Comparison of ENCODE assay signal across 8 mouse cellular contexts in genomic region chr2:115855511-115856400, GRCm38 (mm10).
DNase-seq lines count a peak whose midpoint lies in the region; ATAC-seq and TF ChIP-seq lines count a peak whose summit lies in the region.

No protein-coding gene starts in this region.

- DNase-seq in CD4-positive helper T cell, adult 2 months (ENCODE audit: low read depth, low spot score) = peak; percentile 28
- DNase-seq in brain, embryonic 14.5 days (ENCODE audit: low read depth) = peak; percentile 98
- DNase-seq in heart, postnatal 0 days (ENCODE audit: low spot score) = peak; percentile 87
- DNase-seq in kidney, postnatal 36 days = peak; percentile 89 to 94
- peak; percentile 33 for DNase-seq in liver, embryonic 13.5 days
- peak; percentile 91 for DNase-seq in neural tube, embryonic 11.5 days (ENCODE audit: low spot score)
- DNase-seq in telencephalon, adult 2 months (ENCODE audit: low read depth, low spot score) = peak; percentile 71

- H3K4me3 ChIP-seq in forebrain, embryonic 13.5 days = peak overlapping the region; percentile 32
- peak overlapping the region; percentile 50 for H3K4me3 ChIP-seq in heart, postnatal 0 days (ENCODE audit: low read depth, low read length)
- H3K4me3 ChIP-seq in liver, embryonic 13.5 days (replicated peaks) = no peak overlapping the region; the same call in 1 of the 2 replicates
- peak overlapping the region; percentile 26 for H3K4me3 ChIP-seq in neural tube, embryonic 11.5 days (ENCODE audit: low read depth, low read length)

- ATAC-seq in forebrain, embryonic 13.5 days = peak; percentile 76
- ATAC-seq in heart, postnatal 0 days (ENCODE audit: insufficient read depth, low read depth) = peak; percentile 78
- ATAC-seq in liver, embryonic 13.5 days (ENCODE audit: low read depth) = peak; percentile 48; the same call in 1 of the 2 replicates
- peak; percentile 29 for ATAC-seq in neural tube, embryonic 11.5 days (ENCODE audit: insufficient read depth, low FRiP score, low TSS enrichment)

- peak overlapping the region; percentile 70 for H3K9ac ChIP-seq in forebrain, embryonic 13.5 days
- H3K9ac ChIP-seq in heart, postnatal 0 days (replicated peaks; ENCODE audit: low read depth, low read length) = peak overlapping the region; percentile 37; the same call in 1 of the 2 replicates
- no peak overlapping the region for H3K9ac ChIP-seq in liver, embryonic 13.5 days
- 0 out of 2 replicates have a peak overlapping the region, but pooled peaks have one; percentile 9 for H3K9ac ChIP-seq in neural tube, embryonic 11.5 days (ENCODE audit: low read length)

- TF ChIP-seq POLR2A in brain, embryonic 14.5 days (IDR thresholded peaks at IDR 0.05; ENCODE audit: borderline replicate concordance, extremely low read depth, insufficient read depth, insufficient read length, poor library complexity, severe bottlenecking) = no peak

- under 1% methylated on average over 33 of the region's 33 CpGs for WGBS in forebrain, embryonic 13.5 days
- 1% methylated on average over 33 of the region's 33 CpGs for WGBS in heart, postnatal 0 days
- WGBS in liver, embryonic 13.5 days (ENCODE audit: insufficient replicate concordance) = 2% methylated on average over 33 of the region's 33 CpGs
- WGBS in neural tube, embryonic 11.5 days = under 1% methylated on average over 33 of the region's 33 CpGs

- H3K4me2 ChIP-seq in forebrain, embryonic 13.5 days = peak overlapping the region; percentile 71
- peak overlapping the region; percentile 73 for H3K4me2 ChIP-seq in heart, postnatal 0 days (ENCODE audit: low read depth, low read length)
- peak overlapping the region; percentile 38 for H3K4me2 ChIP-seq in liver, embryonic 13.5 days
- peak overlapping the region; percentile 55 for H3K4me2 ChIP-seq in neural tube, embryonic 11.5 days (ENCODE audit: low read depth)

- H3K9me3 ChIP-seq in forebrain, embryonic 13.5 days (replicated peaks) = no peaks in the 10 kb centered on the region
- no peaks in the 10 kb centered on the region for H3K9me3 ChIP-seq in heart, postnatal 0 days (replicated peaks; ENCODE audit: control insufficient read depth, low read length)
- H3K9me3 ChIP-seq in liver, embryonic 13.5 days (replicated peaks) = no peaks in the 10 kb centered on the region
- H3K9me3 ChIP-seq in neural tube, embryonic 11.5 days (ENCODE audit: control insufficient read depth, low read length) = no peaks in the 10 kb centered on the region

- peaks cover 70% of the 10 kb centered on the region for H3K4me1 ChIP-seq in forebrain, embryonic 13.5 days
- H3K4me1 ChIP-seq in heart, postnatal 0 days (ENCODE audit: control insufficient read depth, insufficient read depth) = peaks cover 17% of the 10 kb centered on the region
- peaks cover 7% of the 10 kb centered on the region; the same call in 1 of the 2 replicates for H3K4me1 ChIP-seq in liver, embryonic 13.5 days (replicated peaks)
- peaks cover 36% of the 10 kb centered on the region for H3K4me1 ChIP-seq in neural tube, embryonic 11.5 days (ENCODE audit: control insufficient read depth, insufficient read depth, low read length)

- no peaks in the 10 kb centered on the region for H3K36me3 ChIP-seq in forebrain, embryonic 13.5 days (ENCODE audit: poor library complexity, severe bottlenecking)
- no peaks in the 10 kb centered on the region for H3K36me3 ChIP-seq in heart, postnatal 0 days (replicated peaks; ENCODE audit: control insufficient read depth, insufficient read depth, low read length)
- no peaks in the 10 kb centered on the region for H3K36me3 ChIP-seq in liver, embryonic 13.5 days
- no peaks in the 10 kb centered on the region for H3K36me3 ChIP-seq in neural tube, embryonic 11.5 days (ENCODE audit: control insufficient read depth, insufficient read depth, low read length)

- peaks cover 24% of the 10 kb centered on the region for H3K27me3 ChIP-seq in forebrain, embryonic 13.5 days
- peaks cover 58% of the 10 kb centered on the region for H3K27me3 ChIP-seq in heart, postnatal 0 days (ENCODE audit: control insufficient read depth, insufficient read depth, low read length)
- H3K27me3 ChIP-seq in liver, embryonic 13.5 days = peaks cover 97% of the 10 kb centered on the region
- peaks cover 11% of the 10 kb centered on the region; the same call in 1 of the 2 replicates for H3K27me3 ChIP-seq in neural tube, embryonic 11.5 days (ENCODE audit: control insufficient read depth, insufficient read depth, low read length)

- TF ChIP-seq CTCF in brain, embryonic 14.5 days (IDR thresholded peaks at IDR 0.05; ENCODE audit: borderline replicate concordance, extremely low read depth, insufficient read depth, insufficient read length) = peak; percentile 93
- TF ChIP-seq CTCF in heart, postnatal 0 days (IDR thresholded peaks at IDR 0.05; ENCODE audit: low read depth) = peak; percentile 90

- peak overlapping the region; percentile 84 for H3K27ac ChIP-seq in forebrain, embryonic 13.5 days
- no peak overlapping the region for H3K27ac ChIP-seq in heart, postnatal 0 days (ENCODE audit: low read depth)
- H3K27ac ChIP-seq in liver, embryonic 13.5 days = no peak overlapping the region
- H3K27ac ChIP-seq in neural tube, embryonic 11.5 days (ENCODE audit: low read depth, low read length) = peak overlapping the region; percentile 45; the same call in 1 of the 2 replicates

- TF ChIP-seq EP300 in heart, postnatal 0 days (IDR thresholded peaks at IDR 0.05; ENCODE audit: low read depth) = 0 out of 2 replicates have a peak, but pooled peaks have one; percentile 41

Comparison
In these comparisons a context has a peak if more than half of its experiments do, and no peak if none do; other contexts are left out.
1. DNase-seq: peak in every context shown above with its lines; median percentile 98 in brain, embryonic 14.5 days; 92 in kidney, postnatal 36 days; 91 in neural tube, embryonic 11.5 days; 87 in heart, postnatal 0 days; 71 in telencephalon, adult 2 months; 33 in liver, embryonic 13.5 days; 28 in CD4-positive helper T cell, adult 2 months.
2. H3K27ac ChIP-seq: peak in forebrain, embryonic 13.5 days (single experiment) and neural tube, embryonic 11.5 days (single experiment); none in heart, postnatal 0 days (single experiment) and liver, embryonic 13.5 days (single experiment).
3. Peak in every context shown above with its lines, with median percentiles within 50 percentile points of each other: ATAC-seq and H3K4me2 ChIP-seq.